Mouse (Mus musculus): ENCODE data around the gene Scn8a. TPM values are rescaled to one million over a fixed set of nuclear protein-coding genes. Genes with fewer than 3 reads are reported as not detected.

Gene Scn8a
- polyA plus RNA-seq, 1 experiment from 2014 or later = 1.2 TPM

GRCm38 (mm10) chr15:101095392-101095791 lies 225.7 kb downstream of the Scn8a start:
- DNase-seq (ENCODE audit: low spot score) = no peak

More at GRCm38 (mm10) chr15:101095392-101095791, 225.7 kb downstream of the Scn8a start:
- Histone ChIP-seq H3K36me3 (ENCODE audit: insufficient read depth, low read length) (no peaks in the 10 kb centered on the region), H3K4me1 (ENCODE audit: insufficient read depth, low read depth, low read length) (0 out of 2 replicates have a peak, but pooled peaks cover 6% of the 10 kb centered on the region), H3K27me3 (replicated peaks; ENCODE audit: insufficient read depth, low read length) (no peaks in the 10 kb centered on the region; the same call in 1 of the 2 replicates), H3K4me3 (ENCODE audit: low read depth, low read length) (no peak overlapping the region), H3K27ac (ENCODE audit: low read length) (no peak overlapping the region), H3K9ac (replicated peaks; ENCODE audit: low read depth) (no peak overlapping the region), H3K4me2 (replicated peaks; ENCODE audit: low read depth, low read length) (no peak overlapping the region), H3K9me3 (ENCODE audit: low read length) (no peaks in the 10 kb centered on the region)
- 76% methylated on average over 3 of the region's 3 CpGs for WGBS
- no peak for ATAC-seq
- no peak for TF ChIP-seq CTCF (IDR thresholded peaks at IDR 0.05)
- no peak for TF ChIP-seq EP300 (IDR thresholded peaks at IDR 0.05)

Other genes starting within 250 kb of the Scn8a start
- gene Smagp, start 232.9 kb upstream of the Scn8a start, polyA plus RNA-seq (2015; fragmentation: Nextera tagmentation; extraction: Ambion mirVana) = 65.6 and 71.8 TPM in 2 replicates
- 4.2 and 4.5 TPM in 2 replicates for gene Bin2, start 200.3 kb upstream of the Scn8a start, polyA plus RNA-seq (2015; fragmentation: Nextera tagmentation; extraction: Ambion mirVana)
- 5.0 and 11.4 TPM in 2 replicates for gene Cela1, start 181.9 kb upstream of the Scn8a start, polyA plus RNA-seq (2015; fragmentation: Nextera tagmentation; extraction: Ambion mirVana)
- gene Galnt6, start 140.5 kb upstream of the Scn8a start, polyA plus RNA-seq (2015; fragmentation: Nextera tagmentation; extraction: Ambion mirVana) = 1.2 TPM in 2 replicates
- 3.9 and 5.5 TPM in 2 replicates for gene Slc4a8, start 108.1 kb upstream of the Scn8a start, polyA plus RNA-seq (2015; fragmentation: Nextera tagmentation; extraction: Ambion mirVana)
- not detected in 2 replicates for gene Gm47841, start 177.5 kb downstream of the Scn8a start, polyA plus RNA-seq (2015; fragmentation: Nextera tagmentation; extraction: Ambion mirVana)
- 0.48 and 0.60 TPM in 2 replicates for gene Fignl2, start 208.7 kb downstream of the Scn8a start, polyA plus RNA-seq (2015; fragmentation: Nextera tagmentation; extraction: Ambion mirVana)
- gene Ankrd33, start 245.9 kb downstream of the Scn8a start, polyA plus RNA-seq (2015; fragmentation: Nextera tagmentation; extraction: Ambion mirVana) = 0.13 TPM in 1 of 2 replicates, not detected in the other

Measured in lung, postnatal 0 days (tissue).